Mouse (Mus musculus) bone marrow, adult 2 months (tissue): ENCODE measurements around the gene Fli1.

Experiments
- CTCF ChIP-seq: fragments of 200-500 bp; IDR thresholded peaks from 2 replicates; pipeline ENCODE4 v1.5.1; 2011; ENCODE audit warnings: low read length, control low read depth; ENCODE audit not compliant: control insufficient read depth, insufficient read depth
- POLR2A ChIP-seq: fragments of 200-500 bp; IDR thresholded peaks from 2 replicates; pipeline ENCODE4 v1.6.1; 2011; ENCODE audit warnings: low read depth, mild to moderate bottlenecking, control low read depth, low read length, borderline replicate concordance; ENCODE audit not compliant: control insufficient read depth

DNA sequence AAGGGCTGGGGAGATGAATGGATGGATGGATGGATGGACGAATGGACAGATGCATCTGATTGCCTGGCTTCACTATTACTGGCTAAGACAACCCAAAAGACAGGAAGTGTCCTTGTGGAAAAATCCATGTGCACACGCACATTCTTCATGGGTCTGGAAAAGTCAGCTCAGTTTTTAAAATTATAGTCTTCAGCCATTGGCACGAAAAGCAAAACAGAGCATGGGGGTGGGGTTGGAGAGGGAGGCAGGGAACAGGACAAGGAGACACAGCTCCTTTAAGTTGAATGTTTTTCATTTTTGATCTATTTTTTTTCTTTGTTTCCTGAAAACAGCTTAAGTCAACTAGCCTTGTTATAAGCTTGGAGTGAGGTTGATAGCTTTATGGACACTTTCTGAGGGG, 111.6 kb downstream of the Fli1 start:
- TF ChIP-seq CTCF (no peak), POLR2A (no peak)
